Mouse (Mus musculus) thymus, adult 2 months (tissue): ENCODE results near the gene Samd10. TPM values are rescaled to one million over a fixed set of nuclear protein-coding genes. Genes with fewer than 3 reads are reported as not detected.

Experiments used
- DNase-seq: peaks from one replicate; pipeline ENCODE4 v3.0.0; 2021
- H3K27ac ChIP-seq: fragments of 200-500 bp; 2 replicates; pipeline ENCODE4 v1.5.1; 2012; ENCODE audit warnings: low read length, control low read depth; ENCODE audit not compliant: control insufficient read depth, insufficient read depth
- H3K27me3 ChIP-seq: fragments of 200-500 bp; 2 replicates; pipeline ENCODE4 v1.6.1; 2012; ENCODE audit warnings: mild to moderate bottlenecking, low read length, moderate library complexity, mixed read lengths; ENCODE audit not compliant: control insufficient read depth, insufficient read depth
- H3K36me3 ChIP-seq: fragments of 200-500 bp; 2 replicates; pipeline ENCODE4 v1.6.1; 2012; ENCODE audit warnings: mild to moderate bottlenecking, low read length, moderate library complexity; ENCODE audit not compliant: control insufficient read depth, insufficient read depth
- H3K4me1 ChIP-seq: fragments of 200-500 bp; replicated peaks from 2 replicates; pipeline ENCODE4 v1.6.1; 2012; ENCODE audit warnings: low read length; ENCODE audit not compliant: control insufficient read depth, insufficient read depth
- H3K4me3 ChIP-seq: fragments of 200-500 bp; 2 replicates; pipeline ENCODE4 v1.5.1; 2012; ENCODE audit warnings: mild to moderate bottlenecking, low read length, control low read depth, moderate library complexity; ENCODE audit not compliant: control insufficient read depth, insufficient read depth
- CTCF ChIP-seq: fragments of 200-500 bp; IDR thresholded peaks from 2 replicates; pipeline ENCODE4 v1.5.1; 2012; ENCODE audit warnings: mild to moderate bottlenecking, control low read depth, low read length, moderate library complexity, borderline replicate concordance; ENCODE audit not compliant: control insufficient read depth, poor library complexity, insufficient read depth; ENCODE audit errors: extremely low read depth
- POLR2A ChIP-seq: fragments of 200-500 bp; IDR thresholded peaks from 2 replicates; pipeline ENCODE4 v1.6.1; 2012; ENCODE audit warnings: mild to moderate bottlenecking, low read length, control low read depth, moderate library complexity; ENCODE audit not compliant: control insufficient read depth, poor library complexity, insufficient read depth; ENCODE audit errors: extremely low read depth
- WGBS: fragments of 180-500 bp; shearing (Covaris S2); methylation state at CpG from one replicate; pipeline ENCODE4 v1.1.7; 2018; 5-methylcytosine and 5-hydroxymethylcytosine counted together
- polyA plus RNA-seq: library from polyadenylated mRNA; depleted of rRNA; stranded (reverse); fragments of >200 nt; gene quantifications from 2 replicates; pipeline ENCODE4 v1.2.3, GENCODE M21; 2012; rRNA removed

Samd10 gene
- 26.5 and 29.0 TPM in 2 replicates for polyA plus RNA-seq

DNA sequence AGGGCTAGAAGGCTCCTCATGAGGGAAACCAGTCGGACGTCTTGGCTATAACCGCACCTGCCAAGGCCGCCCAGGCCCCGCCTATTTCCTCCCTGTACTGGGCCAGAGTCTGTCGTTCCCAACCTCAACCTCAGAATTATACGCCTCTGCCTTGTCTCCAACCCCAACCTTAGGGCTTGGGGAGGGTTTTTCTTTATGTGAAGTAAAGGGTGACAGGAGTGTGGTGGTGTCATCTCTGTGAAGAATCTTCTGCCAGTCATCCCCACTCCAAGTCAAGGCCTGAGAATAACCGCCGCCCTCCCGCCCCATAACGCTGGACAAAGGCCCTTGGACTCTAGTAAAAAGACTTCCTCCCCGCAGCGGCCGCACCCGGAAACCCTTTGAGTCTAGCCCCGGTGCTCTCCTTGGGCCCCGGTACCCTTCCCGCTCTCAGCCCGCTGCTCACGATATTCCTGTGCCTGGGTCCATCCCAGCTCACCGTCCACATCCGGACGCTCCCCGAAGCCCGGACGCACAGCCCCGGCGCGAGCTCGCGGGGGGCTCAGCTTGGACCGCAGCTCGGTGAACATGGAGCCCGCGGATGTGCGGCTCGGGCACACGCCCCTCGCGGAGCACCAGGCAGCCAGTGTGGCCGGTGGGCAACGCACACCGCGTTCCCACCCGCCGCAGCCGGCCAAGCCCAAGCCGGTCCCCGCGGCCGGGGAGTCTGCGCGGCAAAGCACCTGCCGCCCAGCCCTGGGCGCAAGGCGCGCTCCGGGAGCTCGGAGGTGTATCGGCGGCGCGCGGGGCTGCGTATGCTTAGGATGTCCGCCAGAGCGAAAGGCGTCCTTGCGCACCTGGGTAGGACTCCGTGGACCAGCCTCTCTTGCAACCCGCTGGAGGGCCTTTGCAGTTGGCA is at the start of gene Samd10:
Samd10 (minus strand) TSS at position 759 of the 898 bp plus-strand sequence.
- Histone ChIP-seq H3K4me3 (peak within 1 kb of the TSS; percentile 73), H3K27ac (peak within 1 kb of the TSS; percentile 32; the same call in 1 of the 2 replicates), H3K36me3 (no peaks in the 10 kb centered on the region), H3K4me1 (peaks cover 12% of the 10 kb centered on the region), H3K27me3 (no peaks in the 10 kb centered on the region)
- whole genome bisulfite sequencing = under 1% methylated on average over 71 of the region's 71 CpGs
- DNase-seq = peak; percentile 67
- TF ChIP-seq POLR2A = 0 out of 2 replicates have a peak, but pooled peaks have one; percentile 27
- peak; percentile 46; the same call in 1 of the 2 replicates for TF ChIP-seq CTCF

DNA sequence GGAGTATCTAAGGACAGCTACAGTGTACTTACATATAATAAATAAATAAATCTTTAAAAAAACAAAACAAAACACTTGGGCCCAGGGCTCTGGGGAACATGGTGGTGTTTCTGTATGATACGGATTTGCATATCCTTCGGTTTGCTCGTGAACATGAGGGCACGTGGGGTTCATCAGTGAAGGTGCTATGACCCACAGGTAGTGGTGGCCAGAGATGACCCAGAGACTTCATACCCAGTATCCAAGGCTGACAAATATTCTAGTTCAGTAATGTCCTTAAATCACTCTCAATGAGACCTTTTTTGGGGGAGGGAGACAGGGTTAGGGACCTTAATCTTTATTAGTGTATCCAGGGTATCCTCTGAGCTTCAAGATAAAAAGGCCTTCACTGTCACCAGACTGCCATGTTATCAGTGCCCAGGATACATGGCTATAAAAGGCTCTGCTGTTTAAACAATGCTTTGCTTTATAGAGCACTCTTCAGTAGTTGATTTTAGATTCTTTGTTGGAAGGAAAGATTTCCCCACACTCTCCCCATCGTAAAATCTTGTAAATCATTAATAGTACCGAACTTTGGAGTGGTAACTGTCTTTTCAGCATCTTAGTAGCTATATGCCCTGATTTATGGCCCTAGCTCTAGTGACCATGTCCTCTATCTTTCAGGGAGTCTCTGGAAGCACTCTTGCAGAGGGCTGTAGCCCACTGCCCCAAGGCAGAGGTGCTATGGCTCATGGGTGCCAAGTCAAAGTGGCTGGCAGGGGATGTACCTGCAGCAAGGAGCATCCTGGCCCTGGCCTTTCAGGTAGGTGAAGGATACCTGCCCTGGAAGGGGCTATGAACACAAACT is 47.8 kb upstream of the Samd10 start:
- H3K36me3 ChIP-seq = peaks cover 63% of the 10 kb centered on the region
- 97% methylated on average over 6 of the region's 6 CpGs for WGBS
- TF ChIP-seq POLR2A (no peak), CTCF (no peak)
- H3K4me1 ChIP-seq = no peaks in the 10 kb centered on the region
- H3K27ac ChIP-seq = no peak overlapping the region
- H3K27me3 ChIP-seq = no peaks in the 10 kb centered on the region
- no peak overlapping the region for H3K4me3 ChIP-seq
- no peak for DNase-seq

GRCm38 (mm10) chr2:181645666-181646065 is 46.7 kb upstream of the Samd10 start:
- no peak for TF ChIP-seq CTCF
- TF ChIP-seq POLR2A = no peak
- H3K4me3 ChIP-seq = no peak overlapping the region
- H3K4me1 ChIP-seq = no peaks in the 10 kb centered on the region
- no peak overlapping the region for H3K27ac ChIP-seq
- DNase-seq = no peak
- peaks cover 69% of the 10 kb centered on the region for H3K36me3 ChIP-seq
- whole genome bisulfite sequencing = 98% methylated on average over 3 of the region's 3 CpGs
- no peaks in the 10 kb centered on the region for H3K27me3 ChIP-seq

DNA sequence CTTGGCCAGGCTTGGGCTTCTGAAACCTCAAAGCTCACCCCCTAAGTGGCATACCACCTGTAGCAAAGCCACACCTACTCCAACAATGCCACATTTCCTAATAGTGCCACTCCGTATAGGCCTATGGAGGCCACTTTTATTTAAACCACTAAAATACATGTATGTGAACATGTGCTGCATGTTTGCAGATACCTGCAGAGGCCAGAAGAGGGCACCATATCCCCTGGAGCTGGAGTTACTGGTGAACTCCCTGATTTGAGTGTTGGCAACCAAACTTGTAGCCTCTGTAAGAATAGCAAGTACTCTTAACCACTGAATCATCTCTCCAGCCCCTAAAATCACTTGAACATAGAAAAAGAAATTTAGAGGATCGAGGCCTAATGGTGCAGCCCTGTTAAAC is 45.3 kb upstream of the Samd10 start:
- no peaks in the 10 kb centered on the region for H3K27me3 ChIP-seq
- H3K27ac ChIP-seq = no peak overlapping the region
- 92% methylated on average over 2 of the region's 2 CpGs for WGBS
- no peaks in the 10 kb centered on the region for H3K4me1 ChIP-seq
- no peak for TF ChIP-seq POLR2A
- no peak for TF ChIP-seq CTCF
- peak; percentile 45 for DNase-seq
- H3K4me3 ChIP-seq = no peak overlapping the region
- peaks cover 69% of the 10 kb centered on the region for H3K36me3 ChIP-seq

DNA sequence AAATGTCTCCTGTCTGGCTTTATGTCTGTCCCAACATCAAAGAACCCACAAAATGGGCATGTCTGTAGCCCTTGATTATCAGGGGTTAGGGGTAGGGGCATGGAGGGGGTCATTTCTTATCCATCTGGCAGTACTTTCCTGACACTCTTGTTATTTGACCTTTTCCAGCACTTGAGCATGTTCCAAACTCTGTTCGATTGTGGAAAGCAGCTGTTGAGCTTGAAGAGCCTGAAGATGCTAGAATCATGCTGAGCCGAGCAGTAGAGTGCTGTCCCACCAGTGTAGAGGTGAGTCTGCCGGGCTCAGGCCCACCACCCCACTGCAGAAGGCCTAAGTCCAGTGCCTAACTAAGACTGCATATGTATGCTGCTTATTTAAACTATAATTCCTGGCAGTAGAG is 36.9 kb upstream of the Samd10 start:
- peaks cover 76% of the 10 kb centered on the region for H3K36me3 ChIP-seq

DNA sequence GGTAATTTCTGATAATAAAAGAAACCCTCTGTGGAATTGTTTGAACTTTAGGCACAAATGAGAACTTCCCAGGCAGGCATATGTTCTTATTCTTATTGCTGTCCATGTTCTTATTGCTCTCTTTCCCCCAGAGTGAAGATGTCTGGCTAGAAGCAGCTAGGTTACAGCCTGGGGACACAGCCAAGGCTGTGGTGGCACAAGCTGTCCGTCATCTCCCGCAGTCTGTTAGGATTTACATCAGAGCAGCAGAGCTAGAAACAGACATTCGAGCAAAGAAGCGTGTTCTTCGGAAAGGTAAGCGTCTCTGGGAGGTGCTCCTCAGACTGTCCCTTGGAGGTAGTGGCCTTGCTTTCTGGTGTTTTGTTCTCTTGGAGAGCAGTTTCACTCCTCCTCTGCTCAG is 33.6 kb upstream of the Samd10 start:
- 98% methylated on average over 6 of the region's 6 CpGs for WGBS
- TF ChIP-seq CTCF (no peak), POLR2A (no peak)
- H3K36me3 ChIP-seq = peaks cover 60% of the 10 kb centered on the region
- DNase-seq = no peak
- no peak overlapping the region for H3K4me3 ChIP-seq
- H3K4me1 ChIP-seq = peaks cover 2% of the 10 kb centered on the region; the same call in 1 of the 2 replicates
- H3K27me3 ChIP-seq = no peaks in the 10 kb centered on the region
- no peak overlapping the region for H3K27ac ChIP-seq

More for the DNA sequence above, 36.9 kb upstream of the Samd10 start:
- Histone ChIP-seq H3K27me3 (no peaks in the 10 kb centered on the region), H3K4me3 (no peak overlapping the region), H3K27ac (no peak overlapping the region), H3K4me1 (no peaks in the 10 kb centered on the region)
- TF ChIP-seq POLR2A = no peak
- no peak for TF ChIP-seq CTCF
- WGBS = 95% methylated on average over 3 of the region's 3 CpGs
- no peak for DNase-seq
